Mouse (Mus musculus) right cerebral cortex, postnatal 25 days (tissue): ENCODE results near the gene Ints5.
"Not testable (repeated sequence)": the region's sequence is repeated elsewhere in the genome, so short reads cannot be mapped to it uniquely, and the experiment has no call there.

Source experiments
- DNase-seq: peaks from one replicate; pipeline ENCODE4 v3.0.0; 2022

Ints5 gene

GRCm38 (mm10) chr19:8887585-8888463, 5.0 kb upstream of the Ints5 start:
- no peak for DNase-seq

GRCm38 (mm10) chr19:8888511-8889385, 4.1 kb upstream of the Ints5 start, which contains the start of the genes 1810009A15Rik and Gm49416:
TSS of gene 1810009A15Rik (plus strand) at chr19:8888853.
TSS of gene Gm49416 (plus strand) at chr19:8888926.
- DNase-seq: peak; percentile 93

DNA sequence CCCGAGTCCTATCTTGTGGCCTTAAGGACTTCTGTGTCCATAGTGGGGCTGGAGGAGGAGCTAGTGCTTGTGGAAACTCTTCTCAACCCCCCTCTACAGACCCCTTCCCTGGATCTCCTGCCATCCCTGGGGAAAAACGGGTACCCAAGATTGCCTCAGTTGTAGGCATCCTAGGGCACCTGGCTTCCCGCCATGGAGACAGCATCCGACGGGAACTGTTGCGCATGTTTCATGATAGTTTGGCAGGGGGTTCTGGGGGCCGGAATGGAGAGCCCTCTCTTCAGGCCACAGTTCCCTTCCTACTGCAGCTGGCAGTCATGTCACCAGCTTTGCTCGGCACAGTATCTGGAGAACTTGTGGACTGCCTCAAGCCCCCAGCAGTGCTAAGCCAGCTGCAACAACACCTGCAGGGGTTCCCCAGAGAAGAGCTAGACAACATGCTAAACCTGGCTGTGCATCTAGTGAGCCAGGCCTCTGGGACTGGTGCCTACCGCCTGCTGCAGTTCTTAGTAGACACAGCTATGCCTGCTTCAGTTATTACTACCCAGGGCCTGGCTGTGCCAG, 2.7 kb downstream of the Ints5 start:
- no peak for DNase-seq

GRCm38 (mm10) chr19:8896231-8896630, 3.4 kb downstream of the Ints5 start:
- not testable (repeated sequence) for DNase-seq

DNA sequence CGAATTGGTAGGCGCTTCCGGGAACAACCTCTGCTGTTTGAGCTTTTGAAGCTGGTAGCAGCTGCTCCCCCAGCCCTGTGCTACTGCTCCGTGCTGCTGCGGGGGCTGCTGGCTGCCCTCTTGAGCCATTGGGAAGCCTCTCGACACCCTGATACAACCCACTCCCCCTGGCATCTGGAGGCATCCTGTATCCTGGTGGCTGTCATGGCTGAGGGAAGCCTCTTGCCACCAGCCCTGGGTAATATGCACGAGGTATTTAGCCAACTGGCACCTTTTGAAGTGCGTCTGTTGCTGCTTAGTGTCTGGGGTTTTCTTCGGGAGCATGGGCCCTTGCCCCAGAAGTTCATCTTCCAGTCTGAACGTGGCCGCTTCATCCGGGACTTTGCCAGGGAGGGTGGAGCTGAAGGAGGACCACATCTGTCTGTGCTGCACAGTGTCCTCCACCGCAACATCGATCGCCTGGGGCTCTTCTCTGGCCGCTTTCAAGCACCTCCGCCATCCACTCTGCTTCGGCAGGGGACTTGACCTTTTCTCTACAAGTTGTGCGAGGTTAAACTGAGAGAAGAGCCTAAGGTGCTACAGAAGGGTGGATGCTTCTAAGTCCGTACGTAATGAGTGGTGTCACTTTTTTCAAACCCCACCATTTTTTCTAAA, 4.5 kb downstream of the Ints5 start:
- peak; percentile 29 for DNase-seq

GRCm38 (mm10) chr19:8897865-8898495, 5.2 kb downstream of the Ints5 start, which contains the start of gene Ganab:
TSS of gene Ganab (plus strand) at chr19:8898071.
- DNase-seq: peak; percentile 96

DNA sequence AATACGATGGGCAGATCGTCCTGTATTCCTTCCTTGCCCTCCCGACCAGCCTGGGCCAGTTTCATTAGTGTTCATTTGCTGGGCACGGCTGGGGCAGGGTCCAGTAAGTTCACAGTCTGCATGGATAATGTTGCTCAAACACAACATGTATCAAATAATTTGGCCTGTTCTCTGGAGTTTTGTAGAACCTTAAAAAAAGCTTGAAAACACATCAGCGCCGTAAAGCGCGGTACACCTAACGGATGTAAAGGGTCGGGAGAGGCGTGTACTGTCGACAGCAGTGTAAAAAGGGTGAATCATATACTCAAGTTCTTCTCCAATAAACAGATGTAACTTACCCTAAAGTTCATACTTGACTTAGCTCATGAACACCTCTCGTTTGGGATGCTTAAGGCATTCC, 5.8 kb downstream of the Ints5 start:
- no peak for DNase-seq

DNA sequence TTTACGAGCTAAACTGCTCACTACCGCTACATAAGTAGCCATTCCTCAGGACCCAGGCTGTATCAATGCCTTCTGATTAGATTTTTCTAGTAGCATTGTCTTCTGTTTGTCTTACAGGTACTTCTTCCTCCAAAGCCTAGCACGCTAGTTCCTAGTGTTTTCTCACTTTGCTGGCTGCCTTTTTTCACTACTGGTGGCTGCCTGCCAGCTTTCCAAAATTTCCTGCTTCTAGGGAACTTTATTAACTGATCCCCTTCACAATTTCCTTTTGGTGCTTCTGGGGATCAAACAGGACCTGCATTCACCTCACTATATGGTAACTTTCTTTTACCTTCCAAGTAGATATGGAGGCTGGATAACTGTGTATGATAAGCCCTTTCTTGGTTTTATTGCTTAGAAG, 6.3 kb downstream of the Ints5 start:
- no peak for DNase-seq

- DNase-seq: no peak
These were observed 10.6 kb downstream of the Ints5 start for GRCm38 (mm10) chr19:8903412-8903811.

DNA sequence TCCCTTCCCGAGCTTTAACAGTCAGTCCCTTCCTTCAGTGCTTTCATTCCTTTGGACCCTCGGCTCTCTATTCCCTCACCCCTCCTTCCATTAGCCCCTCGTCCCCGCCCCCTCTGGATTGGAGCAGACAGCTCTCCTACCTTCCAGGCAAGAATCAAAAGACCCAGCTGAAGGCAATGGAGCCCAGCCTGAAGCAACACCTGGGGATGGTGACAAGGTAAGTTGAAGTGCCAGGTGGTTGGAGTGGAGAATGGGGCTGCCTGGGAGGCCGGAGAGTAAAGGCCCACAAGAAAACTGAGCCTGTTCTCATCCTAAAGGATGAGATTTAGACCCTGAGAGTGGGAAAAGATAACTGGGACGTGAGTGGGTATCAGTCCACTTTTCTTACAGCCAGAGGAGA, 15.7 kb downstream of the Ints5 start:
- no peak for DNase-seq

DNA sequence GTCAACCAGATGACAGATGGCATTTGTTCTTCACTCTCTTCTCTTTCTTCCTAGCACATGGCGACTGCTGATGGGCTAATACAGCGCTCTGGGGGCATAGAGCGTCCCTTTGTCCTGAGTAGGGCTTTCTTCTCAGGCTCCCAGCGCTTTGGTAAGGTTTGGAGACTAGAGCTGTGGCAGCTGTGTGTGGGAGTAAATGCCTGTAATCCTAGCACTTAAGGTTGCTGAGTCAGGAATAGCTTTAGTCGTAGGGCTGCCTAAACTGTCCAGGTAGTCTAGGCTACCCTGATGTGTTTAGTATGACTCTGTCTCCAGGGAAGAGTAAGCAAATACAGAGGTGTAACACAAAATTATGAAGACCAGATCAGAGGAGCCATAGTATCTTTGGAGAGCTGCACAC, 19.0 kb downstream of the Ints5 start:
- DNase-seq: no peak

GRCm38 (mm10) chr19:8914212-8914611, 21.4 kb downstream of the Ints5 start:
- DNase-seq: no peak

DNA sequence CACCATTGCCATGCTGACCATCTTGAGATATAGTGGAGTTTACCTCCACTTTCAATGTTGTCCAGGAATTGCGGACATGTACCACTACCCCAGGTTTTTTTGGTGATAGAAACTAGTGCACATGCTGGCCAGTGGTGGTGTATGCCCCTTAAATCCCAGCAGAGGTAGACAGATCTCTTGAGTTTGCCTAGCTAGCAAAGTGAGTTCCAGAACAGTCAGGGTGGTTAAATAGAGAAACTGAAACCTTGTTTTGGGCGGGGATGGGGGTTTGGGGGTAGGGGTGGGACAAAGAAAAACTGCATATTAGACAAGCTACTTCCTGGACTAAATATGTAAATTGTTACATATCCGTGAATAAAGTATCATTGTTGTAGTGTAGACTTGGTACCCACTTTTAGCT, 26.2 kb downstream of the Ints5 start:
- DNase-seq: no peak

- DNase-seq: no peak
These were observed 26.9 kb downstream of the Ints5 start for GRCm38 (mm10) chr19:8919684-8920072.

DNA sequence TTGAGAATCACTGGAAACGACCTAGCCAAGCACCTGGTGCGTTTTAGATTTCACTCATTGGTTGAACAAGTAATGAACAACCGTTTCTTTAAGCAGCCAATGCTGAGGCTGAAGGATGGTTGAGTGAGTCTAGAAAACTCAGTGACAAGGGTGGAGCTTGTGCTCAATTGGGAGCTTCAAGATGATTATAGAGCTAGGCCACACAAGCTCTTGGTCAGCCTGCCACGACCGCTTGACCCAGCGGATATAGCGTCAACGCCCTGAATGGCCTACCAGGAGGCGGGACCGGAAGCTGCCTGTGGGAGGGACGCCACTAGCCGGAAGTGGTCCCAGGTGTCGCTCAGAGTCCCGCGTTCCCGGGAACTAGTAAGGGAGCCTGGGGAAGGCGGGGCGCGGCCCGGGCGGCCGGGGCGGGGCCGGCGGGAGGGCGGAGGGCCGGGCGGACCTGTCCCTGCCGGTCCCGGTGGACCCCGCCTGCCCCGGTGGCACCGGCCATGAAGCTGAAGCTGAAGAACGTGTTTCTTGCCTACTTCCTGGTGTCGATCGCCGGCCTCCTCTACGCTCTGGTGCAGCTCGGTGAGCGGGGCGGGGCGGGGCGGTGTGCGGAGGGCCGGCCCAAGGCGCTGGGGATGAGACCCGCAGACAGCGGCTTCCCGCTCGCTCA, 27.4 kb downstream of the Ints5 start, which contains the start of gene B3gat3:
Gene B3gat3 (plus strand): TSS at position 302 of the 664 bp plus-strand sequence.
- peak; percentile 94 for DNase-seq

DNA sequence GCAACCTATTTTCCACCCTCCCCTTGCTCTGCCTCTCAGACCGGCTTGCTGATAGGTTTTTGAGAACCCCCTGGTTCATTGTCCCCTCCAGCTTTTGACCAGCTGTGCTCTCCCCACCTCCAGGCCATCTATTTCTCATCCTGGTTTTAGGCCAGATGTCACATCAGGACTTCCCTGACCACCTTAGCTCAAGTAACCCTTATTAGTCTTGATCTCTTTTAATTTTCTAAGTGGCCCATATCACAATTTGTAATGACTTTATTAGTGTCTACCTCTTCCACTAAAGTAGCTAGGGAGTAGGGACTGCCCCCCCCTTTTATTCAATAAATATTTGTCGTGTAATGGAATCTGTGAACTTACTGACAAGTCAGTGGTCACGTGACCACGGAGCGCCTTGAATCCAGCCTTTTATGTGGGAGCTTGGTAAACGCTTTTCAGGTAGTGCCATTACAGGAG, 28.1 kb downstream of the Ints5 start:
- no peak for DNase-seq

DNA sequence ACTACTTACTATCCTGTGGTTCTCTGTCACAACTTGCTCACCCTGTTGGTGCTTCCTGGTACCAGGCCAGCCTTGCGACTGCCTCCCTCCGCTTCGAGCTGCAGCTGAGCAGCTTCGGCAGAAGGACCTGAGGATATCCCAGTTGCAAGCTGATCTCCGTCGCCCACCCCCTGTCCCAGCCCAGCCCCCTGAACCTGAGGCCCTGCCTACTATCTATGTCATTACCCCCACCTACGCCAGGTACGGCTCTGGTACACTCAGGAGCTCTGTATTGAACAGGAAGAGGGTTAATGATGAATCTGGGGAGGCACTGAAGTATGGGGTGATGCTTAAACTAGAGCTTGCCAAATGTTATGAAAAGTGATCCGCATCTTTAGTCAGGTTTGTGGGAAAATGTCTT, 28.9 kb downstream of the Ints5 start:
- DNase-seq: no peak

DNA sequence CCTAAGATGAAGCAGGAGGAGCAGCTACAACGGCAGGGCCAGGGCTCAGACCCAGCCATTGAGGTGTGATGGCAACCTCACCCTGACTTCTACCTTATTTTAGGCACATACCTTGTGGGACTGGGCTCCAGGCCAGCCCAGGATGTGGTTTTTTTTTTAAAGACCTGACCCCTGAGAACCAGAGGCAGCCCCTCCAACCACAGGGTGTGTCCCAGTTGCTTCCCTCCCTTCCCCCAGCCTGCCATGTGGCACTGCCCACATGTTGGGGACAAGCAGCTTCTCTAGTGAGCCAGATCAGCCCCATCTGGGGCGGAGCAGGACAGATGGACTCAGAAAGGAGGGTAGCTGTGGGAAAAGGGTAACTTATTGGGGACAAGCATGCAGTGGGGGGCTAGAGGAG, 34.0 kb downstream of the Ints5 start:
- DNase-seq: no peak

DNA sequence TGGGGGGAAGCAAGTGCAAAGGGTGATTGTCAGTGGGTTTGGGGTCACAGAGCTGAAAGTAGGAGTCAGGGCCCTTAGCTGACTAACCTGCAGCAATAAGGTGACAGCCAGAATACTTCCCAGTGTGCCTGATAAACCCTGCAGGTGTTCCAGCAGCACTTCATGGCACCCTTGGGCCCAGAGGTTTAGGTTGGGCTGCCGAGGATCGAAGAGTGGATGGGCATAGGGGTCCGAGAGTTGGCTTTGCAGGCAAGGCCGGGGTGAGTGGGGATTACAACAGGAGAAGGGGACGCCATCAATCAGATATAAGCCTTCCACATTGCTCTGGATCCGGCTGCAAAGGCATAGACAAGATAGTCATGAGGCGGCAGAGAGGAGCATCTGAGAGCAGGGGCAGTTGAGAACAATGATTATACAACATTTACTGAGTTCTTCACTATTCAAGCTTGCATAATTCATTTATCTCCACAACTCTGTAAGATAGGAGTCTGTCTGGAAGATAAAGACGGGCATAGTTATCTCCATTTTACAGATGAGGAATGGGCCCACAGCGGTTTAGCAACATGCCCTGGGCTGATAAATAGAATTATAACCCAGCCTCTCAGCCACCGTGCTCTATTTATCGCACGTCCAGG, 35.2 kb downstream of the Ints5 start:
- DNase-seq: no peak

DNA sequence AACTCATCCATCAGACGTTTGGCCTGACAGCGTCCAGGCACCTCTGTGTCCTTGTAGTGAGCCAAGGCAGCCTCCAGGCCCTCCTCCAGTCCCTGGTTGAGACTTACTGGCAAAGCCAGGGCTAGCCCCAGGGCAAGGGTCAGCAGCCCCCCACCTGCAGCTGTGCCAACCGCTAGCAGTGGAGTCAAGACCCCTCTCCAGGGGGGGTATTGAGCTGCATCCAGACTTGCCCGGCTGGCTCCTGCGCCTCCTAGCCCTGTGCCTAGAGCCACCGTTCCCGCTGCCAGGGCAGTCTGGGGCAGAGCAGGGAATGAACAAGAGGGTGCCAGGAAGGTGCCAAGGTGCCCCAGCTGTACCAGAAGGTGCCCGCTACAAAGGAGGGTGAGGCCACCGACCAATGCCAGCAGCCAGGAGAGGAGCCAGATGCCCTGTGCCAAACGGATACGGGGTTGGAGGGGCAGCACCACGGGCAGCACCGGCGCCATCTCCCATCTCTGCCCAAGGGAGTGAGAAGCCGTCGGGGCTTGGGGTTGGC, 36.0 kb downstream of the Ints5 start:
- no peak for DNase-seq
